Mouse (Mus musculus) myocyte (in vitro differentiated cells): ENCODE data around the gene Gjc1.

Experiments
- E2F4 ChIP-seq: IDR thresholded peaks from one replicate; pipeline ENCODE4 v1.6.1; 2011; ENCODE audit warnings: mild to moderate bottlenecking, control low read depth, moderate library complexity; ENCODE audit not compliant: insufficient read depth
- MAX ChIP-seq: IDR thresholded peaks from one replicate; pipeline ENCODE4 v1.6.1; 2011; ENCODE audit warnings: low read depth, mild to moderate bottlenecking, control low read depth
- POLR2A ChIP-seq: IDR thresholded peaks from one replicate; pipeline ENCODE4 v1.6.1; 2011; ENCODE audit warnings: low read depth, mild to moderate bottlenecking, control low read depth, moderate library complexity; ENCODE audit not compliant: insufficient read length
- POLR2AphosphoS2 ChIP-seq: IDR thresholded peaks from one replicate; pipeline ENCODE4 v1.6.1; 2011; ENCODE audit warnings: low read depth, control low read depth; ENCODE audit not compliant: insufficient read length
- TCF12 ChIP-seq: IDR thresholded peaks from one replicate; pipeline ENCODE4 v1.6.1; 2011; ENCODE audit warnings: mild to moderate bottlenecking, control low read depth; ENCODE audit not compliant: poor library complexity, insufficient read depth, severe bottlenecking
- TCF3 ChIP-seq: IDR thresholded peaks from one replicate; pipeline ENCODE4 v1.6.1; 2011; ENCODE audit warnings: low read depth, control low read depth; ENCODE audit not compliant: insufficient read length
- USF1 ChIP-seq: IDR thresholded peaks from one replicate; pipeline ENCODE4 v1.6.1; 2011; ENCODE audit warnings: low read depth, mild to moderate bottlenecking, control low read depth, moderate library complexity

DNA sequence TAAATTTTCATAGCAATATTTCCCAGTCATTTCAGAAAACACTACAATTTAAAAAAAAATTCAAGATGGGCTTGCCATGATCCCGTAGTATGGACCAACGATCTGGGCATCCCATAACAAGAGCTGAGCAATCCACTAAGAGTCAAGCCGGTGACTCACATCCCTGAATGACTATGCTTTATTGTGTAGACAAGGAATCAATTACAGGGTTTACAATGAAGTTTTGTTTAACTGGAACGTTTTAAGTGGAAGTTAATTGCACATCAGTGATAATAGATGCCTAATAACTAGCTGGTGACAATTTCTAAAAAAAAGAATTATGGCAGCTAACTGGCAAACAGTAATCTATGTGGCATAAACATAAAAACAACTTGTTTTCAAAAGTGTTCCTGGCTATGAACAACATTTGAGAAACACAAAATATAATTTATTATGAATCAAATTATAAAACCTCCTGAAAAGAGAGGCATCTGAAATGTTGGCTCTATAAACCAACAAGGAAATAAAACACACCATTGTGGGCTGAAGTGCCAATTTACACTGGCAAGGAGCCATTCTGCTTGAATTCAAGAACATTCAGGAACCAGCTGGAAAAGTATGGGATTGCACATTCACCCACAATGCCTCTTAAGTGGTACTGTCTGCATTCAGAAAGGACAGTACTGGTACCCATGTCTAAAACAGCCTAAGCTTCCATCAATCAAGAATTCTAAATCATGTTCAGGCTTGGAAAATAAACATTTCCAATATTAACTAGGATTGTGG, 8.6 kb downstream of the Gjc1 start:
- TF ChIP-seq POLR2A = no peak
- no peak for TF ChIP-seq MAX
- no peak for TF ChIP-seq TCF12
- no peak for TF ChIP-seq USF1
- TF ChIP-seq TCF3 = no peak
- TF ChIP-seq E2F4 = no peak
- TF ChIP-seq POLR2AphosphoS2 = no peak
